Mouse (Mus musculus) MEL (cell line): Measurements from ENCODE around the gene Wdpcp. TPM values are rescaled to one million over a fixed set of nuclear protein-coding genes. Genes with fewer than 3 reads are reported as not detected.
A peak's percentile ranks its signal among the peaks of the same experiment; 100 is the strongest.

Experiments used
- DNase-seq: peaks from one replicate; pipeline ENCODE4 v3.0.0; 2011; ENCODE audit warnings: low read depth, low spot score
- H3K27ac ChIP-seq: 2 replicates; pipeline ENCODE4 v1.5.1; 2012; ENCODE audit warnings: low read depth, mild to moderate bottlenecking, control low read depth, low read length, moderate library complexity; ENCODE audit not compliant: control insufficient read depth
- H3K27me3 ChIP-seq, 2 experiments: fragments of 150-350 bp in 1 of 2; sonication (generic) in 1 of 2; 2 replicates each; pipeline ENCODE4 v1.6.1; 2012; ENCODE audit warnings: low read length in 2 of 2, mild to moderate bottlenecking in 2 of 2, improper control_type of control experiment in 1 of 2, moderate library complexity in 1 of 2; ENCODE audit not compliant: insufficient read depth in 2 of 2, control insufficient read depth in 1 of 2
- H3K36me3 ChIP-seq, 2 experiments: 2 replicates each; pipeline ENCODE4 v1.6.1; 2012 to 2014; ENCODE audit warnings: low read length in 2 of 2, improper control_type of control experiment in 1 of 2, inconsistent platforms in 1 of 2, mild to moderate bottlenecking in 1 of 2; ENCODE audit not compliant: insufficient read depth in 2 of 2, control insufficient read depth in 1 of 2
- H3K4me1 ChIP-seq, 2 experiments: fragments of 150-350 bp in 1 of 2; sonication (generic) in 1 of 2; 2 replicates each; pipeline ENCODE4 v1.6.1; 2012; ENCODE audit warnings: low read length in 2 of 2, improper control_type of control experiment in 1 of 2, mild to moderate bottlenecking in 1 of 2; ENCODE audit not compliant: insufficient read depth in 2 of 2, control insufficient read depth in 1 of 2
- H3K4me3 ChIP-seq, 2 experiments: fragments of 150-350 bp in 1 of 2; sonication (generic) in 1 of 2; 2 replicates each; pipeline ENCODE4 v1.5.1; 2012; ENCODE audit warnings: low read depth in 2 of 2, low read length in 2 of 2, mild to moderate bottlenecking in 2 of 2, moderate library complexity in 2 of 2, control low read depth in 1 of 2, improper control_type of control experiment in 1 of 2; ENCODE audit not compliant: control insufficient read depth in 1 of 2, insufficient read depth in 1 of 2
- H3K79me2 ChIP-seq: 2 replicates; pipeline ENCODE4 v1.6.1; 2012; ENCODE audit warnings: mild to moderate bottlenecking, low read length, moderate library complexity; ENCODE audit not compliant: control insufficient read depth, poor library complexity, insufficient read depth
- H3K9ac ChIP-seq: 2 replicates; pipeline ENCODE4 v1.6.1; 2012; ENCODE audit warnings: low read depth, mild to moderate bottlenecking, control low read depth, low read length, moderate library complexity; ENCODE audit not compliant: control insufficient read depth, poor library complexity, severe bottlenecking
- H3K9me3 ChIP-seq: fragments of 150-350 bp; sonication (generic); replicated peaks from 2 replicates; pipeline ENCODE4 v1.6.1; 2012; ENCODE audit warnings: mild to moderate bottlenecking, low read length, improper control_type of control experiment, moderate library complexity; ENCODE audit not compliant: insufficient read depth
- BHLHE40 ChIP-seq: IDR thresholded peaks from 2 replicates; pipeline ENCODE4 v1.6.1; 2012; ENCODE audit warnings: low read depth, mild to moderate bottlenecking, inconsistent platforms, low read length, improper control_type of control experiment, borderline replicate concordance
- CHD1 ChIP-seq: IDR thresholded peaks from 2 replicates; pipeline ENCODE4 v1.6.1; 2012; ENCODE audit warnings: low read depth, mild to moderate bottlenecking, inconsistent platforms, low read length, improper control_type of control experiment
- CHD2 ChIP-seq: IDR thresholded peaks from 2 replicates; pipeline ENCODE4 v1.6.1; 2011; ENCODE audit warnings: low read length, improper control_type of control experiment
- CTCF ChIP-seq, 3 experiments: IDR thresholded peaks in 2 of 3; conservative IDR thresholded peaks in 1 of 3; 2 replicates each; pipeline ENCODE4 v1.5.1; 2011 to 2012; ENCODE audit warnings: low read length in 3 of 3, low read depth in 2 of 3, mild to moderate bottlenecking in 2 of 3, improper control_type of control experiment in 1 of 3, inconsistent platforms in 1 of 3, mixed read lengths in 1 of 3, moderate library complexity in 1 of 3; ENCODE audit not compliant: control insufficient read depth in 1 of 3, insufficient read depth in 1 of 3, poor library complexity in 1 of 3, severe bottlenecking in 1 of 3
- E2F4 ChIP-seq: IDR thresholded peaks from 2 replicates; pipeline ENCODE4 v1.6.1; 2011; ENCODE audit warnings: low read depth, low read length, improper control_type of control experiment, borderline replicate concordance
- EP300 ChIP-seq, 2 experiments: IDR thresholded peaks; 2 replicates each; pipeline ENCODE4 v1.6.1; 2011; ENCODE audit warnings: improper control_type of control experiment in 2 of 2, low read length in 2 of 2, low read depth in 1 of 2, mild to moderate bottlenecking in 1 of 2
- ETS1 ChIP-seq: IDR thresholded peaks from 2 replicates; pipeline ENCODE4 v1.6.1; 2012; ENCODE audit warnings: low read depth, mild to moderate bottlenecking, inconsistent platforms, low read length, improper control_type of control experiment, moderate library complexity
- GATA1 ChIP-seq: IDR thresholded peaks from 2 replicates; pipeline ENCODE4 v1.6.1; 2011; ENCODE audit warnings: low read depth, low read length, improper control_type of control experiment
- HCFC1 ChIP-seq: IDR thresholded peaks from 2 replicates; pipeline ENCODE4 v1.6.1; 2012; ENCODE audit warnings: low read depth, mild to moderate bottlenecking, inconsistent platforms, low read length, improper control_type of control experiment, moderate library complexity
- KAT2A ChIP-seq: conservative IDR thresholded peaks from 2 replicates; pipeline ENCODE4 v1.6.1; 2012; ENCODE audit warnings: low read depth, low read length, improper control_type of control experiment, inconsistent platforms
- MAX ChIP-seq: IDR thresholded peaks from 2 replicates; pipeline ENCODE4 v1.6.1; 2011; ENCODE audit warnings: low read length, improper control_type of control experiment
- MEF2A ChIP-seq: IDR thresholded peaks from 2 replicates; pipeline ENCODE4 v1.6.1; 2014; ENCODE audit warnings: low read depth, mild to moderate bottlenecking, inconsistent platforms, low read length, improper control_type of control experiment; ENCODE audit not compliant: poor library complexity, insufficient replicate concordance, severe bottlenecking; ENCODE audit errors: extremely low read depth
- MXI1 ChIP-seq: IDR thresholded peaks from 2 replicates; pipeline ENCODE4 v1.6.1; 2011; ENCODE audit warnings: mild to moderate bottlenecking, low read depth, low read length, improper control_type of control experiment
- MYB ChIP-seq: IDR thresholded peaks from 2 replicates; pipeline ENCODE4 v1.6.1; 2011; ENCODE audit warnings: mild to moderate bottlenecking, low read depth, low read length, improper control_type of control experiment
- MYC ChIP-seq: IDR thresholded peaks from 2 replicates; pipeline ENCODE4 v1.6.1; 2011; ENCODE audit warnings: low read depth, mild to moderate bottlenecking, low read length, improper control_type of control experiment, moderate library complexity
- NELFE ChIP-seq: IDR thresholded peaks from 2 replicates; pipeline ENCODE4 v1.6.1; 2011; ENCODE audit warnings: low read depth, low read length, improper control_type of control experiment
- POLR2A ChIP-seq, 2 experiments: IDR thresholded peaks; 2 replicates each; pipeline ENCODE4 v1.6.1; 2011 to 2012; ENCODE audit warnings: low read length in 2 of 2, mild to moderate bottlenecking in 2 of 2, control low read depth in 1 of 2, improper control_type of control experiment in 1 of 2, low read depth in 1 of 2, moderate library complexity in 1 of 2; ENCODE audit not compliant: control insufficient read depth in 1 of 2, insufficient read depth in 1 of 2, poor library complexity in 1 of 2
- POLR2AphosphoS2 ChIP-seq: IDR thresholded peaks from 2 replicates; pipeline ENCODE4 v1.6.1; 2011; ENCODE audit warnings: low read length, improper control_type of control experiment
- RCOR1 ChIP-seq: IDR thresholded peaks from 2 replicates; pipeline ENCODE4 v1.6.1; 2012; ENCODE audit warnings: low read depth, mild to moderate bottlenecking, inconsistent platforms, low read length, improper control_type of control experiment
- SIN3A ChIP-seq: IDR thresholded peaks from 2 replicates; pipeline ENCODE4 v1.6.1; 2012; ENCODE audit warnings: low read length, improper control_type of control experiment, inconsistent platforms
- SMC3 ChIP-seq: IDR thresholded peaks from 2 replicates; pipeline ENCODE4 v1.6.1; 2011; ENCODE audit warnings: low read depth, low read length, improper control_type of control experiment
- TBP ChIP-seq: IDR thresholded peaks from 2 replicates; pipeline ENCODE4 v1.8.0; 2011; ENCODE audit warnings: low read depth, low read length, improper control_type of control experiment
- TCF12 ChIP-seq: IDR thresholded peaks from 2 replicates; pipeline ENCODE4 v1.6.1; 2014; ENCODE audit warnings: low read depth, mild to moderate bottlenecking, inconsistent platforms, low read length, improper control_type of control experiment, moderate library complexity
- UBTF ChIP-seq: IDR thresholded peaks from 2 replicates; pipeline ENCODE4 v1.6.1; 2012; ENCODE audit warnings: low read depth, mild to moderate bottlenecking, inconsistent platforms, low read length, improper control_type of control experiment, moderate library complexity, borderline replicate concordance; ENCODE audit not compliant: insufficient read depth
- USF1 ChIP-seq: IDR thresholded peaks from 2 replicates; pipeline ENCODE4 v1.6.1; 2014; ENCODE audit warnings: low read depth, mild to moderate bottlenecking, inconsistent platforms, low read length, improper control_type of control experiment, moderate library complexity
- USF2 ChIP-seq, 2 experiments: IDR thresholded peaks; 2 replicates each; pipeline ENCODE4 v1.6.1; 2011 to 2012; ENCODE audit warnings: improper control_type of control experiment in 2 of 2, low read length in 2 of 2, borderline replicate concordance in 1 of 2, inconsistent platforms in 1 of 2, low read depth in 1 of 2, mild to moderate bottlenecking in 1 of 2; ENCODE audit not compliant: insufficient read depth in 1 of 2
- ZC3H11A ChIP-seq: IDR thresholded peaks from 2 replicates; pipeline ENCODE4 v1.6.1; 2012; ENCODE audit warnings: low read depth, mild to moderate bottlenecking, inconsistent platforms, low read length, improper control_type of control experiment
- ZMIZ1 ChIP-seq: IDR thresholded peaks from 2 replicates; pipeline ENCODE4 v1.6.1; 2012; ENCODE audit warnings: low read depth, mild to moderate bottlenecking, inconsistent platforms, low read length, improper control_type of control experiment, moderate library complexity
- polyA plus RNA-seq, 2 experiments: library from polyadenylated mRNA; stranded (reverse) in 1 of 2; unstranded in 1 of 2; fragments of >175 nt in 1 of 2; fragments of >200 nt in 1 of 2; gene quantifications; 2 replicates each; pipeline versions ENCODE4 v1.2.1 to v1.2.4; 2012; ENCODE audit warnings: low replicate concordance in 2 of 2, low read depth in 1 of 2; ENCODE audit not compliant: insufficient read length in 2 of 2, insufficient read depth in 1 of 2, missing spikeins in 1 of 2
- total RNA-seq: library from RNA; depleted of rRNA; stranded (reverse); fragments of 300-350 nt; gene quantifications from 2 replicates; pipeline ENCODE4 v1.2.3, GENCODE M21; 2012

Gene Wdpcp
- total and polyA plus RNA-seq, 3 experiments: 0.81 to 1.3 TPM; not detected in 1

DNA sequence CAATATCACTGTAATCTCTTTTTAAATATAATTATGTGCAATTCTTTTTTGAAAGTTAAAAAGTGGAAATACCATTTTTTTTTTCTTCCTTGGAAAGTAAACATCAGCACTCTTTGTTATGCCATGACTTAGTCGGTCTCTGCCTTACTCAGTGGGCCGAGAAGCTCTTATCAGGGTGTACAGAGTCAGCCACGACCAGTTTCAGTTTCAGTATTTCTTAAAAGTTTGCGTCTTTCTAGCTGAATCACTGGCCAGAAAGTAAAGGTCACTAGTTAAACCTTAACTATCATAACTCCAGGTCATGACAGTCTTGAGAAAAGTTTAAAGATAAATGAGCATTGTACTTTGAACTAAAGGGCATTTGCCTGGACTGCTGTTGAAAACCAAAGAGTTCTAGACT is 22.3 kb upstream of the Wdpcp start (continued):
- TF ChIP-seq ZMIZ1: no peak
- no peak for TF ChIP-seq MYB

DNA sequence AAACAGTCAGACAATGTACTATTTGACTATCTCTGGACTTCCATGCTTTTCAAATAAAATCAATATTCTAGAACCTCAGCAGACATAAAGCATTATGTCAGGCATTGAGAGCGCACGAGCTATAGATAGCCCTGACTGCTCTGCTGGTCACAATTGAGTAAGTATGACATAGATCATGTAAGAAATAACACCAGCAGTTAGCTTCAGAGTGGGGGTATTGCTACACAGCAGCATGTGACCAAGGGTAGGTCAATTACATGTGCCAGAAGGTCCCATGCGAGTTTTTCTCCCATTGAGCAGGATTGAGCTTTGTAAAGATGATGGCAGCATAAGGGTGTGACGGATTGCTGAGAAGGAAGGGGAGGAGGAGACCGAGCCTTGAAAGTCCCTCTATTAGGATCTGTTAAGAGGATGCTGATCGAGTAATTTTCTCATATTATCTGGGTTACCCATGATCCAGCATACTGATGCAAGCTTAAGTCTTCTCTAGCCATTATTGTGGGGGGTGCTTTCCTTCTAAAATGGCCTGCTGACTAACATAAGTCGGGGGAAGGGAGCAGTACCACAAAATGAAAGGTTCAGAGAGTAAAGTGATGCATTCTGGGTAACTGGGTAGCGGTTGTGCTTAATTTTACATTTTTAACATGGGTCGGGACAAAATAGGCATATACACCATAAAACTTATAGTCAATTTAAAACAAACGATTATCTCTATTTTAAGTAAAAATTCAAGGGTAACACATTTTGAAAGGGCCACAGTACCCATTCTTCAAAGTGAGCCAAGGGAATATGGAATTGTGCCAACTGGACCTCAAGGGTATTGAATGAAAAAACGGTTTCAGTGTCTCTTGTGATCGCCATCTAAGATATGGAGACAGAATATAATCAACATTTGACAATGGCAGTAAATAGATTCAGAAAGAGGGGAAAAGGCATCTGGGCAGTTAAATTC is 21.5 kb upstream of the Wdpcp start:
- peaks cover 0 to 32% of the 10 kb centered on the region in 2 experiments; a peak in 2 of 4 replicates for H3K36me3 ChIP-seq
- TF ChIP-seq TCF12 (peak; percentile 51; the same call in 1 of the 2 replicates), UBTF (0 out of 2 replicates have a peak, but pooled peaks have one; percentile 44), ETS1 (peak; percentile 61), MXI1 (peak; percentile 71), RCOR1 (0 out of 2 replicates have a peak, but pooled peaks have one; percentile 25), USF1 (peak; percentile 35; the same call in 1 of the 2 replicates), GATA1 (peak; percentile 48; the same call in 1 of the 2 replicates), TBP (peak; percentile 86), MEF2A (no peak), MYB (no peak; the same call in 1 of the 2 replicates), POLR2AphosphoS2 (peak; percentile 74; the same call in 1 of the 2 replicates), NELFE (peak; percentile 49), CHD2 (peak; percentile 46; the same call in 1 of the 2 replicates), EP300 (IDR thresholded peaks at IDR 0.05; ENCODE audit: low read depth in 1 of 2, low read length in 2 of 2) (peak; percentile 32 to 39; a peak in 2 of 4 replicates), MAX (peak; percentile 24), ZC3H11A (peak; percentile 28; the same call in 1 of the 2 replicates), POLR2A (IDR thresholded peaks at IDR 0.05; ENCODE audit: control insufficient read depth in 1 of 2, insufficient read depth in 1 of 2, low read depth in 1 of 2, low read length in 2 of 2, poor library complexity in 1 of 2) (peak in 1 of 2 experiments; percentile 38; a peak in 2 of 4 replicates), CTCF (IDR thresholded peaks at IDR 0.05 in 2 of 3, conservative IDR thresholded peaks at IDR 0.05 in 1 of 3; ENCODE audit: control insufficient read depth in 1 of 3, insufficient read depth in 1 of 3, low read depth in 2 of 3, low read length in 3 of 3, poor library complexity in 1 of 3, severe bottlenecking in 1 of 3) (no peak), MYC (peak; percentile 41), KAT2A (peak; percentile 46), USF2 (IDR thresholded peaks at IDR 0.05; ENCODE audit: borderline replicate concordance in 1 of 2, insufficient read depth in 1 of 2, low read depth in 1 of 2, low read length in 2 of 2) (no peak), SMC3 (no peak), CHD1 (peak; percentile 32; the same call in 1 of the 2 replicates), HCFC1 (peak; percentile 73), BHLHE40 (no peak), SIN3A (peak; percentile 67), E2F4 (no peak), ZMIZ1 (peak; percentile 84)
- H3K9ac ChIP-seq: peak overlapping the region; percentile 77
- no peaks in the 10 kb centered on the region for H3K27me3 ChIP-seq
- H3K9me3 ChIP-seq: no peaks in the 10 kb centered on the region
- no peaks in the 10 kb centered on the region for H3K79me2 ChIP-seq
- peaks cover 13 to 16% of the 10 kb centered on the region in 2 experiments for H3K4me1 ChIP-seq
- peak overlapping the region; percentile 86 for H3K27ac ChIP-seq
- peak; percentile 92 for DNase-seq
- peak overlapping the region; percentile 59 to 68 for H3K4me3 ChIP-seq
